Mouse (Mus musculus): ENCODE data around the gene Wwc1. TPM values are rescaled to one million over a fixed set of nuclear protein-coding genes. Genes with fewer than 3 reads are reported as not detected.
"Not testable (repeated sequence)": the region's sequence is repeated elsewhere in the genome, so short reads cannot be mapped to it uniquely, and the experiment has no call there.

Wwc1 gene
- polyA plus RNA-seq, 1 experiment from 2014 or later = 384 TPM

GRCm38 (mm10) chr11:35852731-35853130 lies 127.6 kb downstream of the Wwc1 start:
- ChIA-PET CTCF (interaction anchor here (0.8 to 1.7 kb wide), 4 partner anchors 9 to 130 kb away, joined by 3 to 6 read pairs (median 4); no protein-coding TSS in a partner anchor), POLR2A (no interaction called here)
- DNase-seq (ENCODE audit: low read depth, low spot score) (no peak), ATAC-seq (peak; percentile 45)
- H3K27me3 ChIP-seq = no peaks in the 10 kb centered on the region
- in situ Hi-C loops (cut with MboI; ENCODE audit: low pct_unique_long_range_greater_than_20kb) = no loop called here
- TF ChIP-seq CTCF (IDR thresholded peaks at IDR 0.05) = peak; percentile 70

- ATAC-seq (peak; percentile 78), DNase-seq (ENCODE audit: low read depth, low spot score) (no peak)
- no peak for TF ChIP-seq CTCF (IDR thresholded peaks at IDR 0.05)
- no peaks in the 10 kb centered on the region for H3K27me3 ChIP-seq
- in situ Hi-C loops (cut with MboI; ENCODE audit: low pct_unique_long_range_greater_than_20kb) = no loop called here
- ChIA-PET POLR2A (no interaction called here), CTCF (interaction anchor here (1.3 kb wide), 1 partner anchor 8 kb away, joined by 6 read pairs; no protein-coding TSS in a partner anchor)
Measured at GRCm38 (mm10) chr11:35844299-35844698, 136.0 kb downstream of the Wwc1 start.

- H3K27me3 ChIP-seq; DNase-seq (ENCODE audit: low read depth, low spot score); ATAC-seq; in situ Hi-C loops (cut with MboI; ENCODE audit: low pct_unique_long_range_greater_than_20kb): not testable (repeated sequence)
- CTCF ChIA-PET = interaction anchor here (0.7 to 1.6 kb wide), 2 partner anchors 158 to 171 kb away, joined by 4 to 5 read pairs; no protein-coding TSS in a partner anchor
- POLR2A ChIA-PET = interaction anchor here (0.7 kb wide), 1 partner anchor 21 kb away, joined by 3 read pairs; no protein-coding TSS in a partner anchor
Measured at GRCm38 (mm10) chr11:35842560-35842959, 137.8 kb downstream of the Wwc1 start.

GRCm38 (mm10) chr11:35841738-35842325 lies 138.5 kb downstream of the Wwc1 start:
- CTCF ChIA-PET = interaction anchor here (1.6 kb wide), 1 partner anchor 159 kb away, joined by 5 read pairs; no protein-coding TSS in a partner anchor
- no peak for ATAC-seq

GRCm38 (mm10) chr11:35840806-35841205 lies 139.5 kb downstream of the Wwc1 start:
- H3K27me3 ChIP-seq; DNase-seq (ENCODE audit: low read depth, low spot score); CTCF ChIA-PET; in situ Hi-C loops (cut with MboI; ENCODE audit: low pct_unique_long_range_greater_than_20kb); ATAC-seq: not testable (repeated sequence)
- POLR2A ChIA-PET = interaction anchor here (1.0 kb wide), 1 partner anchor 38 kb away, joined by 3 read pairs; no protein-coding TSS in a partner anchor

More at GRCm38 (mm10) chr11:35841738-35842325, 138.5 kb downstream of the Wwc1 start:
- POLR2A ChIA-PET = interaction anchor here (1.0 kb wide), 1 partner anchor 37 kb away, joined by 3 read pairs; no protein-coding TSS in a partner anchor
- no peaks in the 10 kb centered on the region for H3K27me3 ChIP-seq
- no peak for DNase-seq (ENCODE audit: low read depth, low spot score)
- TF ChIP-seq CTCF (IDR thresholded peaks at IDR 0.05) = no peak
- in situ Hi-C loops (cut with MboI; ENCODE audit: low pct_unique_long_range_greater_than_20kb) = no loop called here

GRCm38 (mm10) chr11:35840282-35840681 lies 140.0 kb downstream of the Wwc1 start:
- ChIA-PET CTCF (interaction anchor here (2.0 kb wide), 1 partner anchor 9 kb away, joined by 5 read pairs; no protein-coding TSS in a partner anchor), POLR2A (interaction anchor here (0.8 kb wide), 1 partner anchor 139 kb away, joined by 3 read pairs; no protein-coding TSS in a partner anchor)
- no peaks in the 10 kb centered on the region for H3K27me3 ChIP-seq
- in situ Hi-C loops (cut with MboI; ENCODE audit: low pct_unique_long_range_greater_than_20kb) = no loop called here
- TF ChIP-seq CTCF (IDR thresholded peaks at IDR 0.05) = no peak
- DNase-seq (ENCODE audit: low read depth, low spot score) (no peak), ATAC-seq (no peak)

GRCm38 (mm10) chr11:35838345-35839338 lies 141.7 kb downstream of the Wwc1 start:
- no peak for ATAC-seq

GRCm38 (mm10) chr11:35837156-35838126 lies 142.9 kb downstream of the Wwc1 start:
- TF ChIP-seq CTCF (IDR thresholded peaks at IDR 0.05) = peak; percentile 44
- DNase-seq (ENCODE audit: low read depth, low spot score) (no peak), ATAC-seq (peak; percentile 17)
- CTCF ChIA-PET = interaction anchor here (0.9 kb wide), 1 partner anchor 12 kb away, joined by 3 read pairs; no protein-coding TSS in a partner anchor
- POLR2A ChIA-PET = interaction anchor here (0.5 to 0.7 kb wide), 4 partner anchors 38 to 99 kb away, joined by 3 to 8 read pairs (median 4); no protein-coding TSS in a partner anchor
- in situ Hi-C loops (cut with MboI; ENCODE audit: low pct_unique_long_range_greater_than_20kb) = loop anchor here (10.0 kb wide), 1 partner anchor 147 kb away; the partner anchor contains the start of gene Wwc1
- no peaks in the 10 kb centered on the region for H3K27me3 ChIP-seq

More at GRCm38 (mm10) chr11:35838345-35839338, 141.7 kb downstream of the Wwc1 start:
- TF ChIP-seq CTCF (IDR thresholded peaks at IDR 0.05) = no peak
- no peaks in the 10 kb centered on the region for H3K27me3 ChIP-seq
- in situ Hi-C loops (cut with MboI; ENCODE audit: low pct_unique_long_range_greater_than_20kb) = loop anchor here (10.0 kb wide), 1 partner anchor 146 kb away; the partner anchor contains the start of gene Wwc1
- peak; percentile 35 for DNase-seq (ENCODE audit: low read depth, low spot score)
- CTCF ChIA-PET = interaction anchor here (1.0 to 2.0 kb wide), 3 partner anchors 11 to 163 kb away, joined by 3 to 5 read pairs (median 3); no protein-coding TSS in a partner anchor
- POLR2A ChIA-PET = interaction anchor here (0.6 to 0.7 kb wide), 2 partner anchors 69 to 81 kb away, joined by 3 read pairs; no protein-coding TSS in a partner anchor

Data from Patski (cell line).